Mouse (Mus musculus): ENCODE measurements around the gene Nelfe. TPM values are rescaled to one million over a fixed set of nuclear protein-coding genes. Genes with fewer than 3 reads are reported as not detected.

Gene Nelfe
- polyA plus RNA-seq, 1 experiment = 18.3 TPM

- Histone ChIP-seq H3K27me3 (ENCODE audit: control insufficient read depth, insufficient read depth, low read length) (no peaks in the 10 kb centered on the region), H3K27ac (ENCODE audit: insufficient read depth, low read depth, low read length) (no peak overlapping the region), H3K4me1 (ENCODE audit: control insufficient read depth, insufficient read depth, insufficient read length, low read length) (peaks cover 29% of the 10 kb centered on the region; the same call in 1 of the 2 replicates), H3K36me3 (ENCODE audit: control insufficient read depth, insufficient read depth, low read length) (peaks cover 34% of the 10 kb centered on the region), H3K4me3 (ENCODE audit: low read depth, low read length) (peak overlapping the region; percentile 62)
- WGBS = 68% methylated on average over 9 of the region's 9 CpGs
- no peak for TF ChIP-seq CTCF (IDR thresholded peaks at IDR 0.05; ENCODE audit: extremely low read depth, insufficient read length, insufficient replicate concordance, low read depth, low read length)
- no peak for TF ChIP-seq POLR2A (IDR thresholded peaks at IDR 0.05; ENCODE audit: low read depth, low read length)
Observed at GRCm38 (mm10) chr17:34860514-34860913, 10.3 kb downstream of the Nelfe start.

- H3K27ac ChIP-seq (ENCODE audit: insufficient read depth, low read depth, low read length) = peak overlapping the region; percentile 97
- H3K4me3 ChIP-seq (ENCODE audit: low read depth, low read length) = peak overlapping the region; percentile 62
- 31% methylated on average over 13 of the region's 13 CpGs for WGBS
- no peaks in the 10 kb centered on the region for H3K27me3 ChIP-seq (ENCODE audit: control insufficient read depth, insufficient read depth, low read length)
- peaks cover 29% of the 10 kb centered on the region; the same call in 1 of the 2 replicates for H3K4me1 ChIP-seq (ENCODE audit: control insufficient read depth, insufficient read depth, insufficient read length, low read length)
- TF ChIP-seq CTCF (IDR thresholded peaks at IDR 0.05; ENCODE audit: extremely low read depth, insufficient read length, insufficient replicate concordance, low read depth, low read length) (no peak), POLR2A (IDR thresholded peaks at IDR 0.05; ENCODE audit: low read depth, low read length) (no peak)
- peaks cover 27% of the 10 kb centered on the region for H3K36me3 ChIP-seq (ENCODE audit: control insufficient read depth, insufficient read depth, low read length)
Observed at GRCm38 (mm10) chr17:34861704-34862415, 11.7 kb downstream of the Nelfe start.

GRCm38 (mm10) chr17:34862416-34863081 lies 12.4 kb downstream of the Nelfe start, which contains the start of gene Cfb:
Cfb (minus strand) TSS chr17:34862518.
- H3K27me3 ChIP-seq (ENCODE audit: control insufficient read depth, insufficient read depth, low read length) = no peaks in the 10 kb centered on the region
- peaks cover 29% of the 10 kb centered on the region; the same call in 1 of the 2 replicates for H3K4me1 ChIP-seq (ENCODE audit: control insufficient read depth, insufficient read depth, insufficient read length, low read length)
- H3K27ac ChIP-seq (ENCODE audit: insufficient read depth, low read depth, low read length) = peak within 1 kb of the TSS; percentile 97
- TF ChIP-seq CTCF (IDR thresholded peaks at IDR 0.05; ENCODE audit: extremely low read depth, insufficient read length, insufficient replicate concordance, low read depth, low read length) = 0 out of 2 replicates have a peak, but pooled peaks have one; percentile 8
- TF ChIP-seq POLR2A (IDR thresholded peaks at IDR 0.05; ENCODE audit: low read depth, low read length) = no peak
- 15% methylated on average over 8 of the region's 8 CpGs for WGBS
- H3K36me3 ChIP-seq (ENCODE audit: control insufficient read depth, insufficient read depth, low read length) = peaks cover 21% of the 10 kb centered on the region
- peak within 1 kb of the TSS; percentile 62 for H3K4me3 ChIP-seq (ENCODE audit: low read depth, low read length)

- Histone ChIP-seq H3K36me3 (ENCODE audit: control insufficient read depth, insufficient read depth, low read length) (no peaks in the 10 kb centered on the region), H3K27me3 (ENCODE audit: control insufficient read depth, insufficient read depth, low read length) (no peaks in the 10 kb centered on the region), H3K4me1 (ENCODE audit: control insufficient read depth, insufficient read depth, insufficient read length, low read length) (peaks cover 20% of the 10 kb centered on the region; the same call in 1 of the 2 replicates), H3K4me3 (ENCODE audit: low read depth, low read length) (no peak overlapping the region), H3K27ac (ENCODE audit: insufficient read depth, low read depth, low read length) (no peak overlapping the region)
- TF ChIP-seq POLR2A (IDR thresholded peaks at IDR 0.05; ENCODE audit: low read depth, low read length) (no peak), CTCF (IDR thresholded peaks at IDR 0.05; ENCODE audit: extremely low read depth, insufficient read length, insufficient replicate concordance, low read depth, low read length) (no peak)
- 57% methylated on average over 7 of the region's 7 CpGs for WGBS
Observed at GRCm38 (mm10) chr17:34865981-34866380, 15.8 kb downstream of the Nelfe start.

GRCm38 (mm10) chr17:34874321-34874720 lies 24.1 kb downstream of the Nelfe start:
- Histone ChIP-seq H3K4me1 (ENCODE audit: control insufficient read depth, insufficient read depth, insufficient read length, low read length) (0 out of 2 replicates have a peak, but pooled peaks cover 2% of the 10 kb centered on the region), H3K36me3 (ENCODE audit: control insufficient read depth, insufficient read depth, low read length) (no peaks in the 10 kb centered on the region), H3K27ac (ENCODE audit: insufficient read depth, low read depth, low read length) (no peak overlapping the region), H3K27me3 (ENCODE audit: control insufficient read depth, insufficient read depth, low read length) (no peaks in the 10 kb centered on the region), H3K4me3 (ENCODE audit: low read depth, low read length) (no peak overlapping the region)
- TF ChIP-seq CTCF (IDR thresholded peaks at IDR 0.05; ENCODE audit: extremely low read depth, insufficient read length, insufficient replicate concordance, low read depth, low read length) = no peak
- TF ChIP-seq POLR2A (IDR thresholded peaks at IDR 0.05; ENCODE audit: low read depth, low read length) = no peak
- 85% methylated on average over 6 of the region's 6 CpGs for WGBS

GRCm38 (mm10) chr17:34879336-34879879 lies 29.2 kb downstream of the Nelfe start, which contains the start of gene Zbtb12:
Zbtb12 (plus strand) TSS chr17:34879483.
- TF ChIP-seq POLR2A (IDR thresholded peaks at IDR 0.05; ENCODE audit: low read depth, low read length) (no peak), CTCF (IDR thresholded peaks at IDR 0.05; ENCODE audit: extremely low read depth, insufficient read length, insufficient replicate concordance, low read depth, low read length) (no peak)
- H3K27ac ChIP-seq (ENCODE audit: insufficient read depth, low read depth, low read length) = peak within 1 kb of the TSS; percentile 27
- H3K4me1 ChIP-seq (ENCODE audit: control insufficient read depth, insufficient read depth, insufficient read length, low read length) = peaks cover 10% of the 10 kb centered on the region
- WGBS = 34% methylated on average over 11 of the region's 11 CpGs
- peak within 1 kb of the TSS; percentile 39; the same call in 1 of the 2 replicates for H3K4me3 ChIP-seq (ENCODE audit: low read depth, low read length)
- no peaks in the 10 kb centered on the region for H3K27me3 ChIP-seq (ENCODE audit: control insufficient read depth, insufficient read depth, low read length)
- H3K36me3 ChIP-seq (ENCODE audit: control insufficient read depth, insufficient read depth, low read length) = no peaks in the 10 kb centered on the region

GRCm38 (mm10) chr17:34881166-34881565 lies 31.0 kb downstream of the Nelfe start:
- Histone ChIP-seq H3K4me3 (ENCODE audit: low read depth, low read length) (peak overlapping the region; percentile 50), H3K27me3 (ENCODE audit: control insufficient read depth, insufficient read depth, low read length) (no peaks in the 10 kb centered on the region), H3K4me1 (ENCODE audit: control insufficient read depth, insufficient read depth, insufficient read length, low read length) (peaks cover 10% of the 10 kb centered on the region), H3K36me3 (ENCODE audit: control insufficient read depth, insufficient read depth, low read length) (no peaks in the 10 kb centered on the region), H3K27ac (ENCODE audit: insufficient read depth, low read depth, low read length) (no peak overlapping the region)
- TF ChIP-seq POLR2A (IDR thresholded peaks at IDR 0.05; ENCODE audit: low read depth, low read length) (no peak), CTCF (IDR thresholded peaks at IDR 0.05; ENCODE audit: extremely low read depth, insufficient read length, insufficient replicate concordance, low read depth, low read length) (no peak)
